Mouse (Mus musculus) embryonic facial prominence, embryonic 14.5 days (tissue): Measurements from ENCODE around the gene Ntn4. TPM values are rescaled to one million over a fixed set of nuclear protein-coding genes. Genes with fewer than 3 reads are reported as not detected.

Source experiments
- ATAC-seq: fragments of 200-750 bp; cut with Nextera tagmentation; 2 replicates; pipeline ENCODE4 v1.8.0; 2017; ENCODE audit warnings: low read depth, moderate number of reproducible peaks, moderate TSS enrichment
- DNase-seq: peaks from one replicate; pipeline ENCODE4 v3.0.0-alpha.2; 2015; ENCODE audit warnings: low spot score
- H3K27ac ChIP-seq: fragments of 300-500 bp; sonication (generic); replicated peaks from 2 replicates; pipeline ENCODE4 v1.5.1; 2014; ENCODE audit warnings: low read depth, mild to moderate bottlenecking, low read length, moderate library complexity
- H3K27me3 ChIP-seq: fragments of 300-500 bp; sonication (generic); replicated peaks from 2 replicates; pipeline ENCODE4 v1.6.1; 2014; ENCODE audit warnings: low read length; ENCODE audit not compliant: control insufficient read depth, insufficient read depth
- H3K36me3 ChIP-seq: fragments of 300-500 bp; sonication (generic); 2 replicates; pipeline ENCODE4 v1.6.1; 2014; ENCODE audit warnings: low read length, mixed read lengths; ENCODE audit not compliant: control insufficient read depth, insufficient read depth
- H3K4me1 ChIP-seq: fragments of 300-500 bp; sonication (generic); 2 replicates; pipeline ENCODE4 v1.6.1; 2014; ENCODE audit warnings: antibody characterized with exemption, low read length; ENCODE audit not compliant: control insufficient read depth, insufficient read depth
- H3K4me2 ChIP-seq: fragments of 300-500 bp; sonication (generic); 2 replicates; pipeline ENCODE4 v1.6.1; 2014; ENCODE audit warnings: low read depth, mild to moderate bottlenecking, low read length, moderate library complexity, mixed read lengths
- H3K4me3 ChIP-seq: fragments of 300-500 bp; sonication (generic); 2 replicates; pipeline ENCODE4 v1.5.1; 2014; ENCODE audit warnings: low read depth, mild to moderate bottlenecking, low read length
- H3K9ac ChIP-seq: fragments of 300-500 bp; sonication (generic); 2 replicates; pipeline ENCODE4 v1.6.1; 2014; ENCODE audit warnings: low read depth, mild to moderate bottlenecking, low read length, moderate library complexity, mixed read lengths
- H3K9me3 ChIP-seq: fragments of 300-500 bp; sonication (generic); 2 replicates; pipeline ENCODE4 v1.6.1; 2016; ENCODE audit warnings: low read length; ENCODE audit not compliant: control insufficient read depth
- WGBS: fragments of 180-500 bp; shearing (Covaris S2); extraction: QIAGEN DNeasy Blood & Tissue Kit; methylation state at CpG from one replicate; pipeline ENCODE4 v1.1.7; 2014; 5-methylcytosine and 5-hydroxymethylcytosine counted together
- polyA plus RNA-seq: library from polyadenylated mRNA; unstranded; fragments of >200 nt; fragmentation: Nextera tagmentation; extraction: Ambion mirVana; gene quantifications from 2 replicates; pipeline ENCODE4 v1.2.1, GENCODE M21; 2014

The Ntn4 gene
- polyA plus RNA-seq, 1 experiment from 2014 or later = 0.74 TPM

- Histone ChIP-seq H3K36me3 (no peaks in the 10 kb centered on the region), H3K4me2 (no peak overlapping the region), H3K27me3 (no peaks in the 10 kb centered on the region), H3K9ac (no peak overlapping the region), H3K4me1 (no peaks in the 10 kb centered on the region), H3K4me3 (no peak overlapping the region), H3K27ac (no peak overlapping the region), H3K9me3 (no peaks in the 10 kb centered on the region)
- WGBS = 74% methylated on average over 5 of the region's 5 CpGs
- DNase-seq (no peak), ATAC-seq (no peak)
Measured at GRCm38 (mm10) chr10:93767245-93767644, 126.8 kb downstream of the Ntn4 start.

- ATAC-seq (no peak), DNase-seq (no peak)
- H3K4me1 ChIP-seq = no peaks in the 10 kb centered on the region
- H3K27ac ChIP-seq = no peak overlapping the region
- H3K4me2 ChIP-seq = no peak overlapping the region
- H3K4me3 ChIP-seq = no peak overlapping the region
- 59% methylated on average over 9 of the region's 9 CpGs for WGBS
- H3K9ac ChIP-seq = no peak overlapping the region
- no peaks in the 10 kb centered on the region for H3K9me3 ChIP-seq
- H3K27me3 ChIP-seq = no peaks in the 10 kb centered on the region
- H3K36me3 ChIP-seq = no peaks in the 10 kb centered on the region
Measured at GRCm38 (mm10) chr10:93768222-93768621, 127.7 kb downstream of the Ntn4 start.

GRCm38 (mm10) chr10:93771931-93772465 is 131.5 kb downstream of the Ntn4 start:
- no peak overlapping the region for H3K4me2 ChIP-seq
- WGBS = 50% methylated on average over 9 of the region's 9 CpGs
- H3K27ac ChIP-seq = no peak overlapping the region
- no peaks in the 10 kb centered on the region for H3K9me3 ChIP-seq
- DNase-seq (no peak), ATAC-seq (no peak)
- no peaks in the 10 kb centered on the region for H3K4me1 ChIP-seq
- H3K9ac ChIP-seq = no peak overlapping the region
- no peaks in the 10 kb centered on the region for H3K36me3 ChIP-seq
- H3K27me3 ChIP-seq = no peaks in the 10 kb centered on the region
- H3K4me3 ChIP-seq = no peak overlapping the region

DNA sequence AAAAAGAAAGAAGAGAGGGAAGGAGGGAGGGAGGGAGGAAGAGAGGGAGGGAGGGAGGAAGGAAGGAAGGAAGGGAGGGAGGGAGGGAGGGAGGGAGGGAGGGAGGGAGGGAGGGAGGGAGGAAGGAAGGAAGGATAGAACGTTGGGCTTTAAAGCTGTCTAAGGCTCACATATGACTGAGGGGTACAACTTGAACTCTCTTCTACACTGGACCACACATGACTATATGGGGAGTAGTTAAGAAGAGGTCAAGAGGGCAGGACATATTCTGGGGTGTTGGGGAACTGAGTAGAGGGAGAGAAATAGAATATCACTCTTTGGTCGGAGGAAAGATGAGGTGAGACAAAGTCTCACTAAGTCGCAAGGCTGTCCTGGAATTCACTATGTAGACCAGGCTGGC is 132.0 kb downstream of the Ntn4 start:
- H3K36me3 ChIP-seq = no peaks in the 10 kb centered on the region
- H3K4me3 ChIP-seq = no peak overlapping the region
- H3K27ac ChIP-seq = no peak overlapping the region
- H3K27me3 ChIP-seq = no peaks in the 10 kb centered on the region
- no peak overlapping the region for H3K4me2 ChIP-seq
- no peak overlapping the region for H3K9ac ChIP-seq
- ATAC-seq (no peak), DNase-seq (no peak)
- no peaks in the 10 kb centered on the region for H3K9me3 ChIP-seq
- no peaks in the 10 kb centered on the region for H3K4me1 ChIP-seq
- WGBS = 86% methylated on average over 3 of the region's 3 CpGs

DNA sequence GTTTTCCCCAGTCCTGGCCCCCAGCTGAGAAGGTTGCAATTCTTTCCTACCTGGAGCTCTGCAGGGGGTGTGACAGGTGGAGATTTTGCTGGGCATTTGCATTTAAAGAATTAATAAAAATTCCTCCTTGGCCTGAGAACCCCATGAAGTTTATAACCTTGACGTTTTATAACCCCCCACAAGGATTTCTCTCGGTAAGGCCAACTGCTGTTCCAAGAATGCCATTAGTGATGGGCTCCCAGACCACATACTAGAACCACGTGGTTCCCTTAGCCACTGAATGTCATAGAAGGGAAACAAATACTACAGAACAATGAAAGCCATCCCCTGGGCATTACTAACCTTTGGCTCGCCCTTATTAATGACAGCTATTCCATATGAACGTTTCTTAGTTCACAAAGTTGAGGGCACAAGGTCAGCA is 136.3 kb downstream of the Ntn4 start:
- H3K36me3 ChIP-seq = no peaks in the 10 kb centered on the region
- no peak overlapping the region for H3K4me2 ChIP-seq
- WGBS = 11% methylated on average over 5 of the region's 5 CpGs
- H3K9me3 ChIP-seq = no peaks in the 10 kb centered on the region
- DNase-seq = peak; percentile 25
- H3K27me3 ChIP-seq = no peaks in the 10 kb centered on the region
- H3K4me3 ChIP-seq = no peak overlapping the region
- ATAC-seq = no peak
- H3K4me1 ChIP-seq = no peaks in the 10 kb centered on the region
- H3K9ac ChIP-seq = no peak overlapping the region
- no peak overlapping the region for H3K27ac ChIP-seq

- no peaks in the 10 kb centered on the region for H3K27me3 ChIP-seq
- 44% methylated on average over 7 of the region's 7 CpGs for WGBS
- H3K9ac ChIP-seq = no peak overlapping the region
- no peak for ATAC-seq
- H3K9me3 ChIP-seq = no peaks in the 10 kb centered on the region
- H3K36me3 ChIP-seq = no peaks in the 10 kb centered on the region
- H3K4me3 ChIP-seq = no peak overlapping the region
- no peak overlapping the region for H3K4me2 ChIP-seq
- peak; percentile 20 for DNase-seq
- no peak overlapping the region for H3K27ac ChIP-seq
- H3K4me1 ChIP-seq = no peaks in the 10 kb centered on the region
Measured at GRCm38 (mm10) chr10:93777372-93777771, 136.9 kb downstream of the Ntn4 start.

GRCm38 (mm10) chr10:93783216-93784013 is 142.9 kb downstream of the Ntn4 start:
- DNase-seq (peak; percentile 8), ATAC-seq (no peak)
- H3K27me3 ChIP-seq = no peaks in the 10 kb centered on the region
- no peak overlapping the region for H3K4me2 ChIP-seq
- WGBS = 73% methylated on average over 15 of the region's 15 CpGs
- no peak overlapping the region for H3K4me3 ChIP-seq
- H3K9me3 ChIP-seq = no peaks in the 10 kb centered on the region
- H3K27ac ChIP-seq = no peak overlapping the region
- H3K4me1 ChIP-seq = no peaks in the 10 kb centered on the region
- H3K36me3 ChIP-seq = no peaks in the 10 kb centered on the region
- no peak overlapping the region for H3K9ac ChIP-seq
